Mouse (Mus musculus): ENCODE results near the gene Fbxl7.

Fbxl7 gene

DNA sequence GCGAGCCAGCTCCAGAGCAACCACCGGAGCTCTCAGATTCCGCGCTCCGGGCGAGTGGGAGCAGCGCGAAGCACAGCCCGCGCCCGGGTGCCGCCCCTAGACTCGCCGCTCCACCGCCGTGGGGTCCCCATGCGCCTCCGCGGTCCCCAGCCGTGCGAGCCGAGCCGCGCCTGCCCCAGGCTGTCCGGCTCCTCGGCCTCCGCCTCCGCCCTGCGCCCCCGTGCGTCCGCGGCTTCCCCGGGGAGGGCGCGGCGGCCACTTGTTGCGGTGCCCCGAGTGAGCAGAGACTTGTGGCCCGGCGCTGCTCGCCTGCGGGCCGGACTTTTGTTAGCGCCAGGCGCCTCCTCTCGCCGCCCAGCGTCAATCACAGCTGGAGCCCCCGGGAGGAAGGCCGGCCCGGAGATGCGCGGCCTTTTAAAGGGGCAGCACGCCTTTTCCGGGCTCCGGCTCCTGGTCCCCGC, at the start of gene Fbxl7:
TSS of gene Fbxl7 (minus strand) at position 330 of the 461 bp plus-strand sequence.
- no peak for DNase-seq (ENCODE audit: low read depth in 2 of 2, low spot score in 2 of 2)

DNA sequence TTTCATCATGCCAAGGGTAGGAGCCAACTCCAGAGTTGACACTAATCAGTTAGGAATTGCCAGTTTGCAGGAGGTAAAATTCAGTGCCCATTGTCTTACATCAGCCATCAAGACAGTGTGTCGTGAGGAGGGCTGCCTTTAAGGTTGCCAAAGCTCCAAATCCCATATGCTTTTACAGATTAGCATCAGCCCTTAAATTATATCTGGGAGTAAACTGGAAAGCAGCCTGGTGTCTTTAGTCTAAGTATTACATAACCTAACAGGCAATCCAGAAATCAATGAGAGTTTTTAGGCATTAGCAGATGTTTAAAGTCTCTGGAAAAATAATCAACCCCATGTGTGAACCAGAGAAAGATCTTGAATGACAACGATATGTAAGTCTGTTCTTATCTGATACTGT, 26.6 kb upstream of the Fbxl7 start:
- DNase-seq (ENCODE audit: low read depth in 2 of 2, low spot score in 2 of 2) = no peak

DNA sequence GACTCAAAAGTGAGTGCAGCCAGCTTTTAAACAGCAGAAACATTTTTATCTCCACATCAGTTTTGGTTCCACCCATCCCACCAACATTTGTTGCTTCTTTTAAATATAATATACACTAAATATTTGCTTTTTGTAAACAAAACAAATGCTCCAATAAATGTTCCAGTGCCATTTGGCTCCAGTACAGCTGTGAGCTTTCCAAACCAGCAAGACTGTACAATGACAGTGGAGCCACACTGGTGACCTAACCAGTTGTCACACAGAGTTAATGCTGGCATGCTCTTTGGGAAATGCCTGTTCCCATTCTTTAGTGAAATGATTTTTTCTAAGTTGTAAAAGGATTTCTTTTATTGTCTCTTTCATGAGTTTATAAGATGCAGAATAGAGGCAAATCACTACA, 18.0 kb upstream of the Fbxl7 start:
- DNase-seq (ENCODE audit: low read depth in 2 of 2, low spot score in 2 of 2) = no peak

DNA sequence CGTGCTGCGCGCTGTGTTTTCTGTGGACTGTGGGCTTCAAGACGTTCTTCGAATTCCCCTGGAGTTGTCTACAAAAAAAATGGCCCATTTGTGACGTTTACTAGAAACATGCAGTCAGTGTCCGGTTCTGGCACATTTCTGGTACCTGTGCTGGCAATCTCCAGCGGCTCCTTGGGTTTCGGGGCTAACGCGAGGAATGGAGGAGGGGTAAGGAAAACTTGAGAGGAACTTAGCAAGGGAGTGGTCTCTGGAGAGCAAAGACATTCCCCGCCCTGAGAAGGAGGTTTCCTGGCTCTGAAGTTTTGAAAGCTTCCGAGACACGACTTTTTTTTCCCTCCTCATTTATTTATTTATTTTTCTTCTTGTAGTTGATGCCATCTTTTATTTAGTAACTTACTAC, 381 bp upstream of the Fbxl7 start:
- DNase-seq (ENCODE audit: low read depth in 2 of 2, low spot score in 2 of 2) = no peak

DNA sequence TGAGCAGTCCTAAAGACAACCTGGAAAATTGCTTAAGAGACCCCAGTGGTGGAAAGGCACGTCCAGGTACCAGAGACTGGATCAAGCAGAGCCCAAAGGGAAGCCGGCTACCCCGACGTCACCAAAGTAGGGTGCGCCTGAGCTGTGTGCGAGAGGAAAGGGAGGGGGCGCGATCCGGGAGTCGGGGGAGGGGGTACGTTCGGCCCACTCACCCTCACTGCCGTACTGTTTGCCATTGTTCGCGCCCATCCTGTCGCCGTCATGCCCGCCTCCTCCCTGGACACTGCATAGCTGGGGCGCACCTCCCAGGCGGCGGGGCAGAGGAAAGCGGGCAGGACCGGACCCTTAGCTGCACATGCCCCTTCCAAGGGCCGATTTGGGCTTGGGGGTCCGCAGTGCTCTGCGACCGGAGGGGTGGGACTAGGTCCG, 565 bp downstream of the Fbxl7 start:
- no peak for DNase-seq (ENCODE audit: low read depth in 2 of 2, low spot score in 2 of 2)

DNA sequence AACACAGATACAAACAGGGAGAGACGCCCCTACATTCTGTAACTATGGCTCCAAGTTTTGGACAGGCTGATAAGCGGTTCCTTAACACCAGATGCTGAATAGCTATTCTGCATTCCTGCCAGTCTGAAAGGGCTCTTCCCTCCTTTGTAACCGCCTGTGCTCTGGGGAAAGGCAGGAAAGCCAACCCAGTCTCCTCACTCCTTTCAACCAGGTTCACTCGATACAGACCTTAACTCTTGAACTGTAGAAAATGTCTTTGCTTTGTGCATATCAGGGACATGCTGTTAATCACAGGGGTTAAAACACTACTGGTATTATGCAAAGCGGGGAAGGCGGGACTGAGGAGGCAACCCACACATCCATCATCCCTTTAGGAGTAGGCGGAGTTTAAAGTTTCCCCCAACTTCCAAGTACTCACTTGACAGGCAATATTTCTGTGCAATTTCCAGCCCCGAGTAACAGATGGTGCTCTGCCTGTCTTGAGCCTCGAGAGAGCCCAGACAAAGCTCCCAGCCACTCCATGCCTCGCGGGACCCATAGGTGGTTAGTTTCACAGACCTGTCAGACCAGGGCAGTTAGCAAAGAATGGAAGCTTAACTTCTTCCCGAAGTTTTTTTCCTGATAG, 1.2 kb downstream of the Fbxl7 start:
- DNase-seq (ENCODE audit: low read depth in 2 of 2, low spot score in 2 of 2) = no peak

DNA sequence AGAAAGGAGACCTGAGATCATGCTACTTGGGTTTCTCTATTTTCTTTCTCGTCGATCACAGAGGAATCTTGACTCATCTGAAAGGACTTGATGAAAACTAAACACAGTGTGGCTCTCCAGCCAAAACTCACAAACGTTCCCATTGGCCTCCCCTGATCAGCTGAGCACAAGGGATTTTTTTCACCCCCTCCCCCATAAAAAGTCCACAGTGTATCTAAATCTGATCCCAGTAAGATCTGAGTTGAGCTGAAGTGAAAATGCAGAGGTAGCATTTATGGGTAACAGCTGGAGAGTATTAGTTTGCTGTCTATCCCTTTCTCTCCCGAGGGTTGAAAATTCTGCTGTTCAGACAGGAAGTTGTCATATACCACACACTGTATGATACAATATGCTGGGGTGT, 2.2 kb downstream of the Fbxl7 start:
- no peak for DNase-seq (ENCODE audit: low read depth in 2 of 2, low spot score in 2 of 2)

DNA sequence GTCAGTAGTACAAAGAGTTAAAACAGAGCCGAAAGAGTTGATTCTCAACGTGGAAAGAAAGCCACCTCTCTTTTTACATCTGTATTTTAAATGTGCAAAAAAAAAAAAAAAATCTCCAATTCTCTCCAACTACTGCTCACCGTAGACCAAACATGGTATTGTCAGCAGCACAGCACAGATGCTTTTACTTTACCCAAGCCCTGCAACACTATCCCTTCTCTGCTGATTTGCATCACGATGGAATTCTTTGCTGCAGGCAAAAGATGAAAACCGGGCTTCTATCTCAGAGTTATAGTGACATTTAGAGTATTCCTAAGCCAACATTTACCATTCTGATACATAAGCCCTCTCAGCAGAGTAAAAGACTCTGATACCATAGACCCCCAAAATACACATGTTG, 5.4 kb downstream of the Fbxl7 start:
- DNase-seq (ENCODE audit: low read depth in 2 of 2, low spot score in 2 of 2) = no peak

DNA sequence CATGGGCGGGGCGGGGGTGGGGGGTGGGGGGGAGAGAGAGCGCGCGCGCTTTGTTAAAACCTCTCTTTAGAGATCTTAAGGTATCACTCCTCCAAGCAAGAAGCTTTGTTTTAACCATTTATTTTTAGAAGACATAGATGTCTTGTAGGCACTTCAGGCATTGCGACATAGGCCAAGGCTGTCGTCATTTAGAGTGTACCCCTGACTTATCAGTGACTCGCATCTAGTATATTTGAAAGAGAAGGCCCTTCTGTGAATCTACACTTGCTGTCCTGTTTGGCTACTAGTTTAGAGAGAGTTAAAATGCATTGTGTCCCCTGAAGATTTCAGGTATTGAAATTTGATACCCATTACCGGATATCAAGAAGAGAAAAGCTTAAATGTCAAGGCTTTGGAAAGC, 7.2 kb downstream of the Fbxl7 start:
- DNase-seq (ENCODE audit: low read depth in 2 of 2, low spot score in 2 of 2) = no peak

DNA sequence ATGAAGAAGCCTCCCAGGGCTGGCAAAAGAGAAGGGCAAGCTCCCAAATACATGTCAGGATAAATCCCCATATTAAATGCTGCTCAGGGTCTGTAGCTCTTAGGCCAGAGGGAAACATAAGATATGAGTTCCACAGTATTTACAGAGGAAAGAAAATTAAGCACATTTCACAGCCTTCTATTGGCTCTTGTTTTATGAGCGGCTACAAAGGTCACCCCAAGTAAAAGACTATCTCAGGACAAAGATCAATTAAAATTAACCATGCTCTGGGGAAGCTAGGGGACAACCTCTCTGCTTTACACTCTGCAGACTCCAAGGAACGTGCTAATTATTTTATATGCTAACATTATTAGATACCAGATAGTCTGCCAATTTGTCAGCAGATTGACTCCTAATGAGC, 9.4 kb downstream of the Fbxl7 start:
- DNase-seq (ENCODE audit: low read depth in 2 of 2, low spot score in 2 of 2) = no peak

DNA sequence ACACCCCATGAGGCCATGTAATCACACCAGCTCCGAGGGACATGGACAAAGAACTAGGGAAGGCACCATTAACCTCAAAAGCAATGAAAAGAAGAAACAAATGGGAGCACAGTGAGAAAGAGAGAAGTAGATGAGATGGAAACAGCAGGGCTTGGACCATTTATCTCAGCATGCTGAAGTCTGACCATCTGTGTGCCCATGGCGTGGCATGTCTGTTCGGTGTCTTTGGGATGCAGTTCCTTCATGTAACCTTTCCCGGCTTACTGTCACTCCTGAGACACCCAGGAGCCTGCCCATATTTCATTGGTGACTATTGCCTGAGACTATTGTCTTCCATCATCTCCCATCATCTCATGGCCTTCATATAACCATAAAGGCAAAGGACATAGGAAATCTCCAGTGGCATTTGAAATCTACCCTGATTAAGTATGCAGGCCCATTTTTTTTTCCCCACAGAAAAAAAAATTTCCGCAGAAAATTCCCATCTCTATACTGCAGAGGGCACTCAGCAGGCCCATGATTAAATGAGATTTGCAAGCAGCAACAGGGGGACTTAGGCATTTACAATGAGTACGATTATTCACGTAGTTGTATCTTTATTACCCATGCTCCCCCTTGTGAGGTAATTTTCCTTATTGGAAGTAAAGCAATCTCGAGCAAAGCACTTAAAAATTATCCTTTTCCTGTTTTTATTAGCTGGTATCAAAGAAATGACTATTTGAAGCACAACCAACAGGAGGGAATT, 15.0 kb downstream of the Fbxl7 start:
- DNase-seq (ENCODE audit: low read depth in 2 of 2, low spot score in 2 of 2) = no peak

DNA sequence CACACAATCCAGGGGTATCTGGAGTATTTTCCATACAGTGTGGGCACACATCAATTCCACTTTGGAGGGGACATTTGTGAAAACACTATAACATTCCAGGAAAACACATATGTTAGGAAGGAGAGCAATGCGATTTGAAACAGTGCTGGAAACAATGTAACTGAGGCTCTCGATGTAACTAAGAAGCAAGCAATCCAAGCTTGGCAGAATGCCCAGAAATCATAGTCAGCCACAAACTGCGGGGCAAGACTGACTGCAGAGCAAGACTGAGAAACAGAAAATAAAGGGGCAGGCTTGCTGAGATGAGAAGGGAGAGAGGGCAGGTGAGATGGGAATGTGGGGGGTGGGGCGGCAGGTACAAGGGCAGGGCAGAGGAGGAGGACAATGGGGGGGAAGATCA, 19.7 kb downstream of the Fbxl7 start:
- DNase-seq (ENCODE audit: low read depth in 2 of 2, low spot score in 2 of 2) = no peak

DNA sequence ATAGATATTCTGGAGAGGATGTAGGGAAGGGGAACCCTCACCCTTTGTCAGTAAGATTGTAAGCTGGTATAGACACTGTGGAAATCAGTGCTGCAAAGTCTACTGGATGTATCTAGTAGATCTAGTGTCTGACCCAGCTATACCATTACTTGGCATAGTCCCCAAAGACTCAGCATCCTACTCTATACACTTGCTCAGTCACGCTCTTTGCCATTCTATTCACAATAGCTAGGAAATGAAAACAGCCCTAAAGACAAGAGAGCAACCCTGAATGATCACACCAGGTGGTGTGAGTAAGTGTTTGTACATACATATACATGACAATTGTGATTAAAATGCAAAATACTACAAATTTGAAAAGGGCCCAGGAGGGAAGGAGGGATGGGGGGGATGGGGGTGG, 23.1 kb downstream of the Fbxl7 start:
- no peak for DNase-seq (ENCODE audit: low read depth in 2 of 2, low spot score in 2 of 2)

DNA sequence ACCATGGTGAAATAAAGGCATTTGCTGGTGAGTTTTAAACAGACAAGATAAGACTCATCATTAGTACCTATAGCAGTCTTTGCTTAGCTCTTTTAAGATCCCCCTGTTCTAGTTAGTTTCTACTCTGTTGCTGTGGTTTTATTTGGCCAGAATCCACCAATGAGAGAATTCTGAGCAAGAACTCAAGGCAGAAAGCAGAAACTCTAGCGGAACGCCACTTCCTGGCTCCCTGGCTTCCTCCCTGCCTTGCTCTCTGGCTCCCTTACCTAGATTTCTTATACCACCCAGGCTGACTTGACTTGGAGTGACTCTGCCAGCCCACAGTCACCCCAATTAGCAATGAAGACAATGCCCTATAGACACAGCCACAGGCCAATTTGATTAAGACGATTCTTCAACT, 26.2 kb downstream of the Fbxl7 start:
- DNase-seq (ENCODE audit: low read depth in 2 of 2, low spot score in 2 of 2) = no peak

DNA sequence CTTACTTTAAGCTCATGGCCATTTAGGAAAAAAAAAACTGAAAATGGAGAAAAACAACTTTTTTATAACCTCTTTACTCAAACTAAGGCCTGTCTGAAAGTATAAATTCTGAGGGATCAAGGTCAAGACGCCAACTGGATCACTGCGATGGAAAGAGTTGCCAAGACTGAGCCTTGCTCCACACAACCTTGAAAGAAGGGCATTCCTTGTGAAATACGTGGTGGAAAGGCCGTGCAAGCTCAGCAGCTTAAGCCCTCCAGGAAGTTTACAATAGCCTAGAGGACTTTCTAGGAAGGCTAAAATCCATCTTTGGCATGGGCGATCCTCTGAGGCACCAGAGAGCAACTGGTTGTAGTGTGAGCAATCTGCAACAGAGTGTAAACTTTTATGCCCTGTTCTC, 27.9 kb downstream of the Fbxl7 start:
- no peak for DNase-seq (ENCODE audit: low read depth in 2 of 2, low spot score in 2 of 2)

DNA sequence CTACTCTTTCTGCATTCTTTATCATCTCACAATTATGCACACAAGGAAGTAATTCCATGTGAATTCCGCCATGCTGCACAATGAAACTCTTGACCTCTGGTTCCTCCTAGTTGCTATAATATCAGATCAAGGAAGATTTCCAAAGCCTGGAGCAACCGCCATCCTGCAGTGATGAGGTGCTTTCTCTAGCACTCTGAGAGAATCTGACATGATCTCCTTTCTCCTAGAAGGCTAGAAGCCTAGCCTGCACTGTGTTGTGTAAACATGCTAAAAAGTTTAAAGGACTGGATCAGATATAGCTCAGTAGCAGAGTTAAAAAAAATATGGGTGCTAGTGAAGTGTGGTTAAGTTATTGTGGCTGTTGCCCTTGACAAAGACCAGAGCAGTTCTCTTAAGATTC, 33.2 kb downstream of the Fbxl7 start:
- no peak for DNase-seq (ENCODE audit: low read depth in 2 of 2, low spot score in 2 of 2)

DNA sequence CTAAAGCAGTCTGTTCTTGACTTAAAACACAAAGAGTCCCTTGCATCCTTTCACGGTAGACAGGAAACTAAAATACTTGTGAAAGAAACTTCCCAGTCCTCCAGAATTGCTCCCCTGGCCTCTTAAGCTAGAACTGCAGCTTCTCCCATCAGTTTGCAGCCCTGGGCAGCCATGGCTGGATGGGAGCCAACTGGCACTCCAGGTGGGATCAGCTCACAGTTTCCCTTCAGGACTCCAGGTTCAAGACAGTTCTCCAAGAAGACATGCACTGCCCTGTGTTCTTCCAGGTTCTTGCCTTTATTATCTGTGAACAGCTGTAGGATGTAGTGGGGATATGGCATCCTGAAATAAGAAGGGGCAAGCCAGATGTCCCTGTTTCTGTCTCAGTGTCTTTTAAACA, 45.8 kb downstream of the Fbxl7 start:
- DNase-seq (ENCODE audit: low read depth in 2 of 2, low spot score in 2 of 2) = no peak

DNA sequence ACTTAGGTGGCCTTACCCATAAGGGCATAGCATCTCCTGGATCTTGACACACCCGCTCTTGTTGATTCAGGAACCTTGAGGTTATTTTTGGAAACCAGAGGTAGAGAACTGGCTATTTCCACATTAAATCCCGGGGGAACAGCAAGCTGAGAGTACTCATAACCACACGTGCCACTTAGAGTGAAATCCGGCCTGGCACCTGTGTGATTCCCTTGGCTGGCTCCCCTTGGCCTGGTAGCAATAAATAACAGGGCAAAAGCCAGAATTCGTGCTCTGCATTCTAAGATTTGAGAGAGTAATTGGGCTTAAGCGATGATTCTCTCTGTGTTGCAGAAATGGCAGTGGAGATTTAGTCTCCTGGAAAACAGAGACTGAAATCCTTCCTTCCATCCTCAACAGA, 53.2 kb downstream of the Fbxl7 start:
- DNase-seq (ENCODE audit: low read depth in 2 of 2, low spot score in 2 of 2) = no peak

DNA sequence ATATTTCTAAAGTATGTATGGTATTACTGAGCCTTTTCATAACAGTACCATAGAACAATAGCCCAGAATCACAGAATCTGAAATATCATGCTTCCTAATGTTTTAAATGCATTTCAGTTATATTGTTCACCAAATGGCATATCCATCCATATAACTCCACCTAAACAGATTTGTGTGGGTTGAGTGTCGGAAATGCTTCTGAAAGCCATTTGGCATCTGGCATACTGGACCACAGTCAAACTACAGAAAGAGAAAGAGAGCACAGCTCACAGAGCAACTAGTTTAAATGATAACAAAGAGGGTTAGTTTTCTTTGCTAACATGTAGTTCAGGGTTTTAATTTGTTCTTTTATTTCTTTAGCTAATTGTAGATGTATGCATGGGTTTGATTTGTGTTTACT, 57.0 kb downstream of the Fbxl7 start:
- no peak for DNase-seq (ENCODE audit: low read depth in 2 of 2, low spot score in 2 of 2)

DNA sequence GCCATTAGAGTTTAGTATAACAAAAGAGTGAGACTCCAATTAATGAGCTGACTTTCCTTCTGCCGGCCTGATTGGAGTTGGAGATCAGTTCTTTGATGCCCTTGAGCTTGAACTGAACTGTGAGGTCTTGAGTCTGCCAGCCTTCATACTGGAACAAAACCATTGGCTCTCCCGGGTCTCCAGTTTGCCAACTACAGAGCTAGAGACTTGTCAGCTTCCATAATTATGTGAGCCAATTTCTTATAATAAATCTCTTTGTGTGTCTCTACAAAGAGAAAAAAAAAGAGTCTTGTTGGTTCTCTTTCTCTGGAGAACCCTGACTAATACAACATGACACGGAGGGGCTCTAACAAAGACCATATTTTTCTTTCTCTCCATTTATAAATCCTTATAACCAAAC, 58.2 kb downstream of the Fbxl7 start:
- no peak for DNase-seq (ENCODE audit: low read depth in 2 of 2, low spot score in 2 of 2)

DNA sequence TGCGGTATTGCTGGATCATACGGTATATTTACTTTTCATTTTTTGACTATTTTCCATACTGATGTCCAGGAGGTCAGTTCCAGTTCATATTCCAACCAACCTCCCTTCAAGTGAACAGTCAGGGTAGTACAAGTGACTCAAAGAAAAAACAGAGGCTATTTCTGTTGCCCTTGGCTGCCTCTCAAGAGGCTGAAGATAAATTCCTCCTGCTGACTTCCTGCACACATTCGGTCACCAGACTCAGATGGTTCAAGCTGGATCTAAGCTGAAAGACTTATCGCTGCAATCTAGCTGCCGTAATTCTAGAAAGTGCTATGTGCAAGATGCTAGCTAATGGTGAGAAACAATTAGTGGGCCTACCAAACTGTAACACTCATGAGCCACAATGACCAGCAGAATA, 61.0 kb downstream of the Fbxl7 start:
- DNase-seq (ENCODE audit: low read depth in 2 of 2, low spot score in 2 of 2) = no peak

DNA sequence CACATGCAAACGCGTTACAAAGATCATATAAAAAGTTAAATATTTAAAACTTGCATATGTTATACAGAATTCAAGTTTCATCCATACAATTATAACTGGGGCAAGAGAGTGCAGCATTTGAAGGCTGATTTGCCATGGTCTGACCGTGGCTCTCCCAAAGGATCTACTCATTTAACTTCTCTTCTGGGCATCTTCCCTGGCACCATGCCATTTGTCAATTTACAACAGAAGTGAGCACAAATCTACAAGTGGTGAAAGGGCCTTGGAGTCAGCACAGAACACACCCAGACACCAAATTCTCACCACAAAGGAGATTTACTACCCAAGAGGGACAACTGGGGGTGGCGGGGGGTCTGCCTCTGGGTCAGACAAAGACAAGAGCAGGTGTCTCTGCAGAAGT, 64.2 kb downstream of the Fbxl7 start:
- DNase-seq (ENCODE audit: low read depth in 2 of 2, low spot score in 2 of 2) = no peak

DNA sequence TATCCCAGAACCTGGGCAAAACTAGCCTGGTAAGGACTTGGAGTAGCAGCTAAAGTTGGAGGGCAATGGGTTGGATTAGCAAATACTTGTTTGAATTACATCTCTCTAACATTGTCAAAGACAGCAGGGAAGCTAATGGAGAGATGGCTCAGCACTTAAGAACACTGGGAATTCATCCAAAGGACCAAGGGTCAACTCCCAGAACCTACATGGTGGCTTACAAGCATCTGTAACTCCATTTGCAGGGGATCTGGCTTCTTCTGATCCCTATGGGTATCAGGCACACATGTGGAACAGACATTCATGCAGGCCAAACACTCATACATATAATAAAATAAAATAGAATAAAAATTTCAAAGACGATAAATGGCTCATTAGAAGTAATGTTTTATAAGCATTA, 78.4 kb downstream of the Fbxl7 start:
- no peak for DNase-seq (ENCODE audit: low read depth in 2 of 2, low spot score in 2 of 2)
